Mouse (Mus musculus) heart, postnatal 0 days (tissue): ENCODE results near the gene Smoc2. TPM values are rescaled to one million over a fixed set of nuclear protein-coding genes. Genes with fewer than 3 reads are reported as not detected.

Experiments
- ATAC-seq: fragments of 200-750 bp; cut with Nextera tagmentation; 2 replicates; pipeline ENCODE4 v1.8.0; 2017; ENCODE audit warnings: low read depth, moderate number of reproducible peaks, moderate library complexity; ENCODE audit not compliant: insufficient read depth
- DNase-seq: peaks from one replicate; pipeline ENCODE4 v3.0.0-alpha.2; 2016; ENCODE audit warnings: low spot score
- H3K27ac ChIP-seq: fragments of 300-500 bp; sonication (generic); 2 replicates; pipeline ENCODE4 v1.5.1; 2014; ENCODE audit warnings: low read depth, mild to moderate bottlenecking
- H3K27me3 ChIP-seq: fragments of 300-500 bp; sonication (generic); 2 replicates; pipeline ENCODE4 v1.6.1; 2014; ENCODE audit warnings: low read length, mixed read lengths; ENCODE audit not compliant: control insufficient read depth, insufficient read depth
- H3K36me3 ChIP-seq: fragments of 300-500 bp; sonication (generic); replicated peaks from 2 replicates; pipeline ENCODE4 v1.6.1; 2014; ENCODE audit warnings: low read length, mixed read lengths; ENCODE audit not compliant: control insufficient read depth, insufficient read depth
- H3K4me1 ChIP-seq: fragments of 300-500 bp; sonication (generic); 2 replicates; pipeline ENCODE4 v1.6.1; 2014; ENCODE audit warnings: antibody characterized with exemption; ENCODE audit not compliant: control insufficient read depth, insufficient read depth
- H3K4me2 ChIP-seq: fragments of 300-500 bp; sonication (generic); 2 replicates; pipeline ENCODE4 v1.6.1; 2014; ENCODE audit warnings: low read depth, mild to moderate bottlenecking, low read length, moderate library complexity
- H3K4me3 ChIP-seq: fragments of 300-500 bp; sonication (generic); 2 replicates; pipeline ENCODE4 v1.5.1; 2014; ENCODE audit warnings: low read depth, low read length
- H3K9ac ChIP-seq: fragments of 300-500 bp; sonication (generic); replicated peaks from 2 replicates; pipeline ENCODE4 v1.6.1; 2014; ENCODE audit warnings: low read depth, low read length, mixed read lengths
- H3K9me3 ChIP-seq: fragments of 300-500 bp; sonication (generic); replicated peaks from 2 replicates; pipeline ENCODE4 v1.6.1; 2016; ENCODE audit warnings: low read length; ENCODE audit not compliant: control insufficient read depth
- CTCF ChIP-seq: IDR thresholded peaks from 2 replicates; pipeline ENCODE4 v1.5.1; 2016; ENCODE audit warnings: antibody characterized with exemption, control low read depth, low read depth
- EP300 ChIP-seq: IDR thresholded peaks from 2 replicates; pipeline ENCODE4 v1.6.1; 2016; ENCODE audit warnings: antibody characterized with exemption, low read depth
- WGBS: fragments of 180-500 bp; shearing (Covaris S2); extraction: QIAGEN DNeasy Blood & Tissue Kit; methylation state at CpG from one replicate; pipeline ENCODE4 v1.1.7; 2014; 5-methylcytosine and 5-hydroxymethylcytosine counted together
- polyA plus RNA-seq: library from polyadenylated mRNA; unstranded; fragments of >200 nt; fragmentation: Nextera tagmentation; extraction: Ambion mirVana; gene quantifications from 2 replicates; pipeline ENCODE4 v1.2.1, GENCODE M21; 2015
- total RNA-seq: library from RNA; depleted of rRNA; stranded (reverse); fragments of >200 nt; gene quantifications from 2 replicates; pipeline ENCODE4 v1.2.3, GENCODE M21; 2014; ENCODE audit warnings: low replicate concordance

Gene Smoc2
- total and polyA plus RNA-seq, 2 experiments from 2014 or later: 22.0 to 24.7 TPM

- H3K9ac ChIP-seq: no peak overlapping the region
- no peak for DNase-seq
- peaks cover 24% of the 10 kb centered on the region; the same call in 1 of the 2 replicates for H3K27me3 ChIP-seq
- H3K27ac ChIP-seq: no peak overlapping the region
- no peaks in the 10 kb centered on the region for H3K9me3 ChIP-seq
- H3K4me2 ChIP-seq: no peak overlapping the region
- no peak for ATAC-seq
- no peaks in the 10 kb centered on the region for H3K36me3 ChIP-seq
- WGBS: 79% methylated on average over 17 of the region's 17 CpGs
- no peak overlapping the region for H3K4me3 ChIP-seq
- TF ChIP-seq CTCF: no peak
- H3K4me1 ChIP-seq: no peaks in the 10 kb centered on the region
Measured at GRCm38 (mm10) chr17:14378692-14379446, 99.6 kb downstream of the Smoc2 start.

DNA sequence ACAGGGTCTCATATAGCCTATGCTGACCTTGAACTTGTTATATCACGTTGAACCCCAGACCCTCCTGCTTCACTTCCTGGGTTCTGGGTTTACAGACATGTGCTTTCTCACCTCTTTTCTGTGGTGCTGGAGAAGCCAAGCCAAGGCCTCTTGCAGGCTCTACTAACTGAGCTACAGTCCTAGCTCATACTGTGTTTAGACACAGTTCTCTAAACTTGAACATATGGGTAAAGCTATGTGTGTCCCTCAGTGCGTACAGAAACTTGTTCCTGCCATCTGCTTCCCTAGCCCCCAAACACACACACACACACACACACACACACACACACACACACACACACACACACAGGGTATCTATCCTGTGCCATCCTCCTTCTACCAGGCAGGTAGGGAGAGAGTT is 100.2 kb downstream of the Smoc2 start:
- H3K36me3 ChIP-seq: no peaks in the 10 kb centered on the region
- H3K9me3 ChIP-seq: no peaks in the 10 kb centered on the region
- no peak overlapping the region for H3K4me3 ChIP-seq
- H3K4me2 ChIP-seq: no peak overlapping the region
- H3K4me1 ChIP-seq: no peaks in the 10 kb centered on the region
- no peak overlapping the region for H3K9ac ChIP-seq
- peaks cover 17% of the 10 kb centered on the region; the same call in 1 of the 2 replicates for H3K27me3 ChIP-seq
- 72% methylated on average over 2 of the region's 2 CpGs for WGBS
- DNase-seq (no peak), ATAC-seq (no peak)
- TF ChIP-seq CTCF (no peak), EP300 (no peak)
- H3K27ac ChIP-seq: no peak overlapping the region

GRCm38 (mm10) chr17:14379966-14380365 is 100.7 kb downstream of the Smoc2 start:
- TF ChIP-seq EP300 (no peak), CTCF (no peak)
- 77% methylated on average over 3 of the region's 3 CpGs for WGBS
- ATAC-seq (no peak), DNase-seq (no peak)
- no peaks in the 10 kb centered on the region for H3K4me1 ChIP-seq
- no peak overlapping the region for H3K4me3 ChIP-seq
- H3K27ac ChIP-seq: no peak overlapping the region
- H3K4me2 ChIP-seq: no peak overlapping the region
- H3K9ac ChIP-seq: no peak overlapping the region
- no peaks in the 10 kb centered on the region for H3K9me3 ChIP-seq
- H3K27me3 ChIP-seq: peaks cover 16% of the 10 kb centered on the region; the same call in 1 of the 2 replicates
- H3K36me3 ChIP-seq: no peaks in the 10 kb centered on the region

DNA sequence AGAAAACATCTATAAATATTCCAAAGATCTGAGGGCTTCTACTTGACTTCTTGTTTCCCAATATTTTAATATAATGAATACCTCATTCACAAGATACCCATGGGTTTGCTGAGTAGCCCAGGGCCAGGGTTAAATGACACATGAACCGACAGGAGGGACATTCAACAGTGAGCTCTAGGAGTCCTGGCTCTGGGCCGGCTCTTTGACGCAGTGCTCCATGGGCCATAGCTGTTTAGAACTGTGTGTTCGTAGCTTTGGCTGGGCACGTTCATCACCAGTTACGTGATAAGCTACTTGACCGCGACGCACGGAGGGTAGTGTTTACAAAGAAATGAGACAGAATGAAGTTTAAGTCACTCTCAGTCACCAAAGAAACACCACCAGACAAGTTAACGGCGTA is 101.2 kb downstream of the Smoc2 start:
- no peaks in the 10 kb centered on the region for H3K9me3 ChIP-seq
- DNase-seq: no peak
- no peak overlapping the region for H3K4me2 ChIP-seq
- TF ChIP-seq EP300 (no peak), CTCF (no peak)
- no peak for ATAC-seq
- H3K9ac ChIP-seq: no peak overlapping the region
- H3K4me1 ChIP-seq: no peaks in the 10 kb centered on the region
- H3K27ac ChIP-seq: no peak overlapping the region
- WGBS: 71% methylated on average over 12 of the region's 12 CpGs
- no peak overlapping the region for H3K4me3 ChIP-seq
- H3K27me3 ChIP-seq: peaks cover 15% of the 10 kb centered on the region; the same call in 1 of the 2 replicates
- no peaks in the 10 kb centered on the region for H3K36me3 ChIP-seq

DNA sequence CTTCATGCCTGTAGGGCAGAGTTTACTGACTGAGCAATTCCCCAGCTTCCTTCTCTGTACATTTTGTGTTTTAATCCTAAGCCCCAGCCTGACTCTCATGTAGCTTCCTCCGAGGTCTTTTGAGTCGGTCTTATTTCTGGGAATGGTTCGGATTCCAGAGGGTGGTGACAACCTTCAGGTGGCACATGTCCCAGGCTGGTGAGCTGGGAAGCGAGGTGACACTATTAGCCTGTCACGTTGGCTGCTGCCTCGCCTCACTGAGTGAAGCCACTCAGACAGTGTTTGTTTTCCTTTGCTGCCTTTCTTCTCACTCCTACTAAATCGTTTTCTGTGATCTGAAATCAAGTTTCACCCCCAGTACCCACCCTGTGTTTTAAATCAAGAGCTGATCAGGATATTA is 102.2 kb downstream of the Smoc2 start:
- WGBS: 17% methylated on average over 7 of the region's 7 CpGs
- peak; percentile 47; the same call in 1 of the 2 replicates for ATAC-seq
- Histone ChIP-seq H3K27me3 (peaks cover 6% of the 10 kb centered on the region; the same call in 1 of the 2 replicates), H3K9ac (no peak overlapping the region), H3K9me3 (no peaks in the 10 kb centered on the region), H3K27ac (no peak overlapping the region), H3K4me2 (no peak overlapping the region), H3K36me3 (no peaks in the 10 kb centered on the region), H3K4me1 (no peaks in the 10 kb centered on the region), H3K4me3 (no peak overlapping the region)
- DNase-seq: no peak
- no peak for TF ChIP-seq CTCF
- TF ChIP-seq EP300: no peak

GRCm38 (mm10) chr17:14383981-14384380 is 104.7 kb downstream of the Smoc2 start:
- 63% methylated on average over 4 of the region's 4 CpGs for WGBS
- ATAC-seq (no peak), DNase-seq (no peak)
- no peak overlapping the region for H3K4me3 ChIP-seq
- H3K4me2 ChIP-seq: no peak overlapping the region
- TF ChIP-seq EP300 (no peak), CTCF (no peak)
- H3K9ac ChIP-seq: no peak overlapping the region
- no peaks in the 10 kb centered on the region for H3K36me3 ChIP-seq
- no peak overlapping the region for H3K27ac ChIP-seq
- no peaks in the 10 kb centered on the region for H3K9me3 ChIP-seq
- peaks cover 8% of the 10 kb centered on the region; the same call in 1 of the 2 replicates for H3K27me3 ChIP-seq
- peaks cover 4% of the 10 kb centered on the region for H3K4me1 ChIP-seq
